Mouse (Mus musculus) spleen, adult 2 months (tissue): ENCODE results near the gene Hsd17b6.

Experiments
- CTCF ChIP-seq: fragments of 200-500 bp; IDR thresholded peaks from 2 replicates; pipeline ENCODE4 v1.5.1; 2011; ENCODE audit warnings: mild to moderate bottlenecking, inconsistent platforms; ENCODE audit not compliant: insufficient read depth, insufficient read length, insufficient replicate concordance; ENCODE audit errors: extremely low read depth
- POLR2A ChIP-seq: fragments of 200-500 bp; IDR thresholded peaks from 2 replicates; pipeline ENCODE4 v1.6.1; 2011; ENCODE audit warnings: low read depth, low read length, inconsistent platforms

GRCm38 (mm10) chr10:128043041-128043835 is 35.8 kb upstream of the Hsd17b6 start:
- TF ChIP-seq CTCF (no peak), POLR2A (no peak)
